Mouse (Mus musculus) ES-Bruce4 (cell line): ENCODE results near the gene Ucp2. TPM values are rescaled to one million over a fixed set of nuclear protein-coding genes. Genes with fewer than 3 reads are reported as not detected.
A peak's percentile ranks its signal among the peaks of the same experiment; 100 is the strongest.

ENCODE experiments used
- H3K27ac ChIP-seq: 2 replicates; pipeline ENCODE4 v1.5.1; 2012; ENCODE audit warnings: low read length, inconsistent platforms; ENCODE audit not compliant: insufficient read depth
- H3K27me3 ChIP-seq: 2 replicates; pipeline ENCODE4 v1.6.1; 2012; ENCODE audit warnings: mild to moderate bottlenecking, low read length, inconsistent platforms; ENCODE audit not compliant: control insufficient read depth, poor library complexity, insufficient read depth, severe bottlenecking
- H3K36me3 ChIP-seq: 2 replicates; pipeline ENCODE4 v1.6.1; 2012; ENCODE audit warnings: inconsistent platforms, mild to moderate bottlenecking, low read length, moderate library complexity; ENCODE audit not compliant: control insufficient read depth, poor library complexity, insufficient read depth, severe bottlenecking
- H3K4me1 ChIP-seq: one replicate; pipeline ENCODE4 v1.8.1; 2011; ENCODE audit warnings: low read length; ENCODE audit not compliant: control insufficient read depth, insufficient read depth
- H3K4me3 ChIP-seq: 2 replicates; pipeline ENCODE4 v1.5.1; 2011; ENCODE audit warnings: low read depth, mild to moderate bottlenecking, low read length
- H3K9ac ChIP-seq: 2 replicates; pipeline ENCODE4 v1.6.1; 2012; ENCODE audit warnings: low read depth, mild to moderate bottlenecking, inconsistent platforms; ENCODE audit not compliant: poor library complexity, severe bottlenecking
- H3K9me3 ChIP-seq: replicated peaks from 2 replicates; pipeline ENCODE4 v1.6.1; 2012; ENCODE audit warnings: mild to moderate bottlenecking, low read length, inconsistent platforms; ENCODE audit not compliant: control insufficient read depth, poor library complexity, insufficient read depth, severe bottlenecking
- CTCF ChIP-seq: IDR thresholded peaks from one replicate; pipeline ENCODE4 v1.8.1; 2011; ENCODE audit warnings: low read depth, low read length
- EP300 ChIP-seq: IDR thresholded peaks from 2 replicates; pipeline ENCODE4 v1.6.1; 2011; ENCODE audit warnings: low read depth, low read length; ENCODE audit not compliant: insufficient read depth
- POLR2A ChIP-seq: IDR thresholded peaks from one replicate; pipeline ENCODE4 v1.8.1; 2011; ENCODE audit warnings: low read length; ENCODE audit not compliant: insufficient read depth
- polyA plus RNA-seq: library from polyadenylated mRNA; stranded (reverse); fragments of >200 nt; gene quantifications from 2 replicates; pipeline ENCODE4 v1.2.4, GENCODE M21; 2011; ENCODE audit warnings: low read depth; ENCODE audit not compliant: missing spikeins, insufficient read depth, insufficient read length

Gene Ucp2
- polyA plus RNA-seq, 1 experiment: 162 TPM

DNA sequence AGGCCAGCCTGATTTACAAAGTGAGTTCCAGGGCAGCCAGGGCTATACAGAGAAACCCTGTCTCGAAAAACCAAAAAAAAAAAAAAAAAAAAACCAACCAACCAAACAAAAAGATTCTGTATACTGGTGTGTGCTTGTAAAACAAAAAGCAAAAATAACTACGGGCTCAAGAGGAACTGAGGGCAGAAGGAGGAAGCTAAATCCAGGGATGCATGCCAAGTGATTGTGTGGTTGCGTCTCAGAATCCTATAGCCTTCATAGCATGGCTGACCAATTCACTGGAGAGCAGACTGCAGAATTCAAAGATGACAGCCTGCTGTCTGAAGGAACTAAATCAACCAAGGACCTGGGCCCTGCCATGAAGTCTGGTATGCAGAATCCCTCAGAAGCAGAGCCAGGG lies 41.1 kb downstream of the Ucp2 start:
- no peak for TF ChIP-seq POLR2A
- no peak for TF ChIP-seq CTCF
- TF ChIP-seq EP300: no peak
- H3K9ac ChIP-seq: no peak overlapping the region
- peaks cover 2% of the 10 kb centered on the region for H3K36me3 ChIP-seq
- 0 out of 2 replicates have a peak overlapping the region, but pooled peaks have one; percentile 12 for H3K27ac ChIP-seq
- no peaks in the 10 kb centered on the region for H3K9me3 ChIP-seq
- no peaks in the 10 kb centered on the region for H3K4me1 ChIP-seq
- H3K4me3 ChIP-seq: no peak overlapping the region
- H3K27me3 ChIP-seq: no peaks in the 10 kb centered on the region

DNA sequence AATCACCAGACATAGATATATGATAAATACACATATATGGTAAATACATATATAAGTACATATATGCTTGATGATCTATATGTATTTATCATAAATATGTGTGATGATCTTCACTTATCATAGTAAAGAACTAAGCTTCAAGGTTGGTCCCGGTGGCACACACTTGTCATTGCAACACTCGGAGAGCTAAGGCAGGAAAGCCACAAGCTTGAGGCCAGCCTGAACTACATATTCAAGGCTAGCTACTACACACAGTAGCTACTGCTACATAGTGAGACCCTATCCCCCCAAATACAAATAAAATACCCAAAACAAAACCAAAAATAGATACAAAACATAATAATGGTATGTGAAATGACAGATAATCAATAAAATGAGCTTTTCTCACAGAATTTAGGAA lies 42.7 kb downstream of the Ucp2 start:
- Histone ChIP-seq H3K9ac (peak overlapping the region; percentile 80), H3K4me3 (no peak overlapping the region), H3K36me3 (peaks cover 9% of the 10 kb centered on the region), H3K27ac (peak overlapping the region; percentile 69; the same call in 1 of the 2 replicates), H3K4me1 (no peaks in the 10 kb centered on the region), H3K9me3 (no peaks in the 10 kb centered on the region), H3K27me3 (no peaks in the 10 kb centered on the region)
- no peak for TF ChIP-seq CTCF
- no peak for TF ChIP-seq POLR2A
- no peak for TF ChIP-seq EP300

DNA sequence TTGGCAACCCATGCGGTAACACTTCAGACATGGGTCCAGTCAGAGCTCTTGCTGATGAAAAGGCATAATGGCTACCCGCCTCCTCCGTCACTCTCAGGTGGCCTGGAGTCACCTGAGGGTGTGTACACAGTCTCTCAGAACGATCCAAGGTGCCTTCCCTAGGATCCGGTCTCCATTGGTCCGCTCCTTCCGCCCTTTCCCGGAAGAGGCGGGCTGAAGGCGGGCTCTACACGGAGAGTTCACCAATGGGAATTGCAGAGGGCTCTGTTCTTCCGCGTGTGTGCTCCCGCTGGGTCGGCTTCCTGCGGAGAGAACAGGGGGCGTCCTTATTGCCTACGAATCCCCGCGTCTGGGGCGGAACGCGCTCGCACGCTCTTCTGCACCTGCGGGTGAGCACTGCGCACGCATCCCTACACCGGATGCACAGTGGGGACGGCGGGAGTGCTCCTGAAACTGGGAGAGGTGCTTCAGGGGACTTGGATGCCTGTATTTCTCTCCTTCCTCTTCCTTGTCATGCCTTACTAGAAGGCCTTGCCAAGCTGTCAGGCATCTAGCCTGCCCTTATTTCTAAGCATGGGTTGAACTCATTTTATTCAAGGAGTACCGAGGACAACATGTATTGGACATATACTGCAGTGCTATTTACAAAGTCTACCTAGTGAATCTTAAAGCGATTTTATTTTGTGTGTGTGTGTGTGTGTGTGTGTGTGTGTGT lies 43.8 kb downstream of the Ucp2 start, which contains the start of gene Coa4:
Gene Coa4 (plus strand): TSS at position 268 of the 715 bp plus-strand sequence.
- TF ChIP-seq CTCF (no peak), POLR2A (peak; percentile 86)
- H3K27ac ChIP-seq: peak within 1 kb of the TSS; percentile 74

DNA sequence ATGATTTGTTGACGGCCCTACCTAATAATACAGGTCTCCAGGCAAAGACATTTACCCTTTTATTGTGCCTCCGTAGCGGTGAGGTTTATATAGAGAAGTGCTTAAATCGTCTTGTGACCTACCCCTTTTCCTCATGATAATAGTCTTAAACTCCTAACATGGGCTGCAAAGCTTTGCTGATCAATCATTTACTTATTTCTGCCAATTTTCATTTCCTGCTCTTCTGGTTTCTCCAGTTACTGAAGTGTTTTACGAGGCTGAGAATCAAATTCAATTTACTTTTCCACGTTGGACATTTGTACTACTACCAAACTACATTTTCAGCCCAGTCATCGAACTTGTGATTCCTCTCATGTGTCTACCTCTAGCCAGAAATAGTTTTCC lies 44.4 kb downstream of the Ucp2 start:
- no peaks in the 10 kb centered on the region for H3K27me3 ChIP-seq
- peak overlapping the region; percentile 74 for H3K27ac ChIP-seq
- H3K9me3 ChIP-seq: no peaks in the 10 kb centered on the region
- H3K36me3 ChIP-seq: peaks cover 9% of the 10 kb centered on the region
- TF ChIP-seq CTCF: no peak
- no peak for TF ChIP-seq EP300
- TF ChIP-seq POLR2A: no peak
- peak overlapping the region; percentile 80 for H3K9ac ChIP-seq
- no peaks in the 10 kb centered on the region for H3K4me1 ChIP-seq
- H3K4me3 ChIP-seq: peak overlapping the region; percentile 98

More for the DNA sequence above, 43.8 kb downstream of the Ucp2 start, which contains the start of gene Coa4:
- Histone ChIP-seq H3K36me3 (peaks cover 9% of the 10 kb centered on the region), H3K4me3 (peak within 1 kb of the TSS; percentile 98), H3K27me3 (no peaks in the 10 kb centered on the region), H3K9me3 (no peaks in the 10 kb centered on the region), H3K4me1 (no peaks in the 10 kb centered on the region), H3K9ac (peak within 1 kb of the TSS; percentile 80)

DNA sequence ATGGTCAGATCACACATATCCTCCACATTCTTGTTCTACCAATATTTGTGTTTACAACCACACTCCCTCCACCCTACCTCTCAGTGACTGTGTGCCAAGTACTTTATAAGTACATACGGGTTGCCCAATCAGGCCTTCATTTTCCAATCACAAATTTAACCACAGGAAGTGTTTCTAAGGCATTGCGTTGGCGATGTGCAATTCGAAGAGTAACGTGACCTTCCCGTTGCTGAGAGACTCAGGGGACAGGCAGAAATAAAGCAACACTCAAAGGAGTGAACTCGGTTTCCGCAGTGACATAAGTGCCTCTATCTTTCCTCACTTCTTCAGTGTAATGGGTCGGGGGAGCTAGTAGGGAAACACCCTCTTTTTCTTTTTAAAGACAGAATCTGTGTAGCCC lies 46.4 kb downstream of the Ucp2 start:
- Histone ChIP-seq H3K4me1 (no peaks in the 10 kb centered on the region), H3K9me3 (no peaks in the 10 kb centered on the region), H3K27ac (no peak overlapping the region), H3K27me3 (no peaks in the 10 kb centered on the region), H3K36me3 (peaks cover 9% of the 10 kb centered on the region), H3K4me3 (no peak overlapping the region), H3K9ac (no peak overlapping the region)
- TF ChIP-seq CTCF (no peak), POLR2A (no peak), EP300 (no peak)

DNA sequence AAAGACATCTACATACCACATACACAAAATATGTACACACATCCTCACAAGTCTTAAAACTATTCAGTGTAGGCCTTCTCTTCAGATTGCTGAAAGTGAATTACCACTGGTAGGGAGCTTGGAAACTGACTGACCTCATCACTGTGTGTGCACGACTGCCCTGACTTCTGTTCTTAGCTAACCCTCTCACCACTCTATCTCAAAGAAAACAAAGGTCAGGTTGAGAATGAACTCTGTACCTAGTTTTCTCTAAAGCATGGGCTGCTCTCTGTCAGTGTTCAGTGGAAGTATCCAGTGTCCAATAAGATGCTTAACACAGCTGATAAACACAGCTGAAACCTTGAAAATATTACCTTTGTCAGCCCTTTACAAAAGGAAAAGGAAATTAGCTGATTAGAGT lies 51.3 kb downstream of the Ucp2 start:
- Histone ChIP-seq H3K27ac (no peak overlapping the region), H3K9ac (no peak overlapping the region), H3K36me3 (peaks cover 5% of the 10 kb centered on the region), H3K4me1 (no peaks in the 10 kb centered on the region), H3K9me3 (no peaks in the 10 kb centered on the region), H3K4me3 (no peak overlapping the region), H3K27me3 (no peaks in the 10 kb centered on the region)
- TF ChIP-seq EP300 (no peak), POLR2A (no peak), CTCF (no peak)
